Mouse (Mus musculus): ENCODE measurements at regions not wholly inside any gene's neighbourhood (a gene's known extent, or its start where the extent isn't known, plus 50 kb on each side); places are given as distances from the start of the nearest gene placed in this dataset.
"Not testable (repeated sequence)": the region's sequence is repeated elsewhere in the genome, so short reads cannot be mapped to it uniquely, and the experiment has no call there.

DNA sequence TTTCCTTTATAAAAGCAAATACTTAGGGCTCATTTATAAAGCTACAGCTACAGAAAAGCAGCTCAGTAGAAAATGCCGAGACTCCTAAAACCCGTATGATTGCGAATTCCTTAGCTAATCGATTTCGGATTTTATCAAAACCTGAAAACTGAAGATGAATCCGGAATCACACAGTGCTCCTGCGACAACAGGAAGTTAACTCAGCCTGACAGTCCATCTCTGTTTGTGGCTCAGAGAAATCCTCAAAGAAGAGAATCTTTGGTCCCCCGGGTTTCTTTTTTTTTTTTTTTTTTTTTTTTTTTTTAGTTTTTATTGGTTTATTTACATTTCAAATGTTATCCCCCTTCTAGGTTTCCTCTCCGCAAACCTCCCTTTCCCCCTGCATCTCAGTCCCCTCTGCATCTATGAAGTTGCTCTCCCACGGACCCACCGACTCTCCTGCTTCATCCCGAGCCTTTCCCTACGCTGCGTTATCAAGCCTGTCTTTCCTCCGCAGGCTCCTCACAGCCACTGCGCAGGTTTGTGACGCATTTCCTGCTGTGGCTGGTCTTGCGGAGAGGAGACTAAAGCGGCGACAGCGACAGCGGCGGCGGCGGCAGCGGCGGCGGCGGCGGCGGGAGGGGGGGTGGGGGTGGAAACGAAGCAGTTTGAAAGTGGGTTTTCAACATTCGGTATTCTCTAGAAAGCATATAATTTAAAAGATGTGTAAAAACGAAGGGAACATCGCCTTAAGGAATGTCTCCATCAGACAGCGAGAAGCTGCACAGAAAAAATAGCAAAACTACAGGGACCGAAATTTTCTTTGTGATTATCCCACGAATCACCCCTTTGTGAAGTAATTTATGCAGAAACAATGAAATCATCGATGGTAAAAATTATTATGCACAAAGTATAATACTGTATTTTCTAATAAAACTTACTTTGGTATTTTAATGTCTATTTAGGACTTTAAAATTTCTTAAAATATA is 352.3 kb upstream of the Snrpn start:
- H3K27me3 ChIP-seq (replicated peaks; ENCODE audit: control insufficient read depth, insufficient read depth, low read length); H3K9ac ChIP-seq (ENCODE audit: low read depth, low read length); H3K9me3 ChIP-seq (ENCODE audit: control insufficient read depth, low read length); H3K4me1 ChIP-seq (ENCODE audit: control insufficient read depth, insufficient read depth, low read length); H3K27ac ChIP-seq (ENCODE audit: low read length); H3K36me3 ChIP-seq (ENCODE audit: control insufficient read depth, insufficient read depth, low read length): not testable (repeated sequence)
- WGBS, result 11% methylated on average over 39 of the region's 39 CpGs
- ATAC-seq, result peak; percentile 97
- peak overlapping the region; percentile 37; the same call in 1 of the 2 replicates for H3K4me2 ChIP-seq (ENCODE audit: low read depth, low read length)
- peak overlapping the region; percentile 36 for H3K4me3 ChIP-seq (ENCODE audit: low read length)

DNA sequence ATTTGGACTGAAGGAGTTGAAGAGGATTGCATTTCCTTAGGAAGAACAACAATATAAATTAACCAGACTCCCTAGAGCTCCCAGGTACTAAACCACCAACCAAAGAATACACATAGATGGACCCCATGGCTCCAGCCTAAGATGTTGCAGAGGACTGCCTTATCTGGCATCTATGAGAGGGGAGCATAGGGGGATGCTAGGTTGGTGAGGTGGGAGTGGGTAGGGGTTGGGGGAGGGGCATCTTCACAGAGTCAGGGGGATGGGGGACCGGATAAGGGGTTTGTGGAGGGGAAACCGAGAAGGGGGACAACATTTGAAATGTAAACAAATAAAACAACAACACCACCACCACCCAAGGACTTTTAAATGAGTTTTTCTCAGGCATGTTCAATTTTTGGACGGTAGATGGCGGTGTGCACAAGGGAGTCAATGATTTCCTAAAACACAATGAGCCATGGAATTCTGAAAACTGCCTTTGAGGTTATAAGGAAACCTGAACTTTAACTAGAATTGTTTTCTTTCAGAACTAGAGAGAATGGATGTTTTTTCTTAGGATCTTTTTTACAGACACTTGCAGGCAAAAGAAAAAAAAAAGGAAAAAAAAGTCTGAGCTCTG is 347.9 kb upstream of the Snrpn start:
- WGBS, result 3% methylated on average over 4 of the region's 4 CpGs
- H3K4me3 ChIP-seq (ENCODE audit: low read length); ATAC-seq; H3K4me2 ChIP-seq (ENCODE audit: low read depth, low read length); H3K9me3 ChIP-seq (ENCODE audit: control insufficient read depth, low read length); H3K27me3 ChIP-seq (replicated peaks; ENCODE audit: control insufficient read depth, insufficient read depth, low read length); H3K27ac ChIP-seq (ENCODE audit: low read length); H3K36me3 ChIP-seq (ENCODE audit: control insufficient read depth, insufficient read depth, low read length); H3K4me1 ChIP-seq (ENCODE audit: control insufficient read depth, insufficient read depth, low read length); H3K9ac ChIP-seq (ENCODE audit: low read depth, low read length): not testable (repeated sequence)

DNA sequence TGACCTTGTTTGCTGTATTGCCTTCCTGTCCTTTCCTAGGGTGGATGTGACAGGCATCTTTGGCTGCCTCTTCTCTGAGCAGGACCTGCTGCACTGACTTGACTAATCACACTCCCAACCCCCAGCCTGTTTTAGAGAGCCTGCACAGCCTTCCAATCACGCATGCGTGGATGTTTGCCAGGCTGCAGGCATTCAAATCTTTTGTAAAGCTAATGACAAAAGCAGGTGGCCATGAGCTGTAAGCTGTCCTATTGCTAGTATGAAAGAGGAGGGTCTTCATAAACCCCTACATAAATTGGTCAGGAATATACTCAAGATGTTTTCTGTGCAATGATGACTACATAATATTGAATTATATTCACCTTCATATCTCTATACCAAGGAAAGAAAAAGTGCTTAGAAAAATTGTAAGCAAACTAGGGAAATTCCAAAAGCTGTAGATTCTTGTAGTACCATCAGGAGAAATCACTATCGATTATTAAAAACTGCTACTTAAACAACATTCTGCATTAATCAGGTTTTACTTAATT is 310.1 kb upstream of the Snrpn start:
- H3K36me3 ChIP-seq (ENCODE audit: control insufficient read depth, insufficient read depth, low read length); H3K9ac ChIP-seq (ENCODE audit: low read depth, low read length); H3K27ac ChIP-seq (ENCODE audit: low read length); H3K9me3 ChIP-seq (ENCODE audit: control insufficient read depth, low read length); ATAC-seq; H3K27me3 ChIP-seq (replicated peaks; ENCODE audit: control insufficient read depth, insufficient read depth, low read length); H3K4me3 ChIP-seq (ENCODE audit: low read length); H3K4me1 ChIP-seq (ENCODE audit: control insufficient read depth, insufficient read depth, low read length); H3K4me2 ChIP-seq (ENCODE audit: low read depth, low read length): not testable (repeated sequence)
- 60% methylated on average over 3 of the region's 3 CpGs for WGBS

DNA sequence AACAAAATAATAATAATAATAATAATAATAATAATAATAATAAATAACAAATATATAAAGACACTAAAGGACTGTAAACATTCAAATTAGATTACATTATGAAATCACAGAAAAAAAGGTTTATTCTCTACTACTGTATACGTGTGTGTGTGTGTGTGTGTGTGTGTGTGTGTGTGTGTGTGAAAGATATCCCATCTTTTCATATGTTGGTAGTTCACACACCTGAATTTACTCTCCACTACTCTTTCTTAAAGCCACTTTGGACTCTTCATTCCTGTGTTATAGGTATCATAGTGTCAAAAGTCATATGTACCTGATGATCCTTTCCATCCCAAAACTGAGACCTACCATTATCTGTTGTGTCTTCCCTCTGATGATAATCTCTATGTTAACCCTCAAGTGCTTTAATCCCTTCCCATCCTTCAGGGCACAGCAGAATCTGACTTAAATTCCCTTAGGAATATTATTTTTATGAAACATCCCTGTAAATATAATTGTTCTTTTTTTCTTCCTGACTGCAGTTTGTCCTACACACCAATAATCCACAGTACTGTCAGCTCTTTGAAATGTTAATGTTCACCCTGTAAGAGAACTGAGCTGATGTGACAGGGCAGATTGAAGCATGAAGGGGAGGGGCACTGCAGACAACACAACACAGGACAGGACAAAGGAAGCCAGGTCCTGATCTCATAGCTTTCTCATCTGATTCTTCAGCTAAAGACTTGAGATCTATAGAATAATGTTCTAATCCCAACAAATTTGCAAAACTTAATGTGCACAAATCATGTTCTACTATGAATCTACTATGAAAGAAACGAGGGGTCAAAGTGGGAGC is 309.4 kb upstream of the Snrpn start:
- H3K27me3 ChIP-seq (replicated peaks; ENCODE audit: control insufficient read depth, insufficient read depth, low read length); H3K27ac ChIP-seq (ENCODE audit: low read length); H3K4me2 ChIP-seq (ENCODE audit: low read depth, low read length); H3K36me3 ChIP-seq (ENCODE audit: control insufficient read depth, insufficient read depth, low read length); H3K9ac ChIP-seq (ENCODE audit: low read depth, low read length); ATAC-seq; H3K9me3 ChIP-seq (ENCODE audit: control insufficient read depth, low read length); H3K4me1 ChIP-seq (ENCODE audit: control insufficient read depth, insufficient read depth, low read length); H3K4me3 ChIP-seq (ENCODE audit: low read length): not testable (repeated sequence)
- WGBS, result 42% methylated on average over 2 of the region's 2 CpGs

DNA sequence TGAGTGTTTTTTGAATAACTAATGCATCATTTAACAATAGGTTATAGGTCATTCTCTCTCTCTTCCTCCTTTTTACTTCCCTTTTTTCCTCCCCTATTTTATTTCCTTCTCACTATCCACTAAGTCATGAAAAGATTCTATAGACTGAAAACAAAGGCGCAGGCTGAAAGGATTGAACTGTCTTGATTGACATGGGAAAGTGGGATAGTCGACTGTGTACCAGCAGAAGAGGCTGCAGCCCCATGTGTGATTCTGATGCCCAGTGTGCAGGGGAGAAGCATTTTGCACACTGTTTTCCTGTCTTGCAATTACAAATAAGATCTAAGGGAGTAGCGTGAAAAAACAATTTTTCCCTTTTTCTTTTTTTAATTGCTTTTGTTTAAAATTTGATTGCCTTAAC is 298.8 kb upstream of the Snrpn start:
- ATAC-seq, result no peak
- Histone ChIP-seq H3K27ac (ENCODE audit: low read length) (no peak overlapping the region), H3K4me2 (ENCODE audit: low read depth, low read length) (no peak overlapping the region), H3K9me3 (ENCODE audit: control insufficient read depth, low read length) (no peaks in the 10 kb centered on the region), H3K27me3 (replicated peaks; ENCODE audit: control insufficient read depth, insufficient read depth, low read length) (no peaks in the 10 kb centered on the region), H3K4me3 (ENCODE audit: low read length) (no peak overlapping the region), H3K9ac (ENCODE audit: low read depth, low read length) (no peak overlapping the region), H3K36me3 (ENCODE audit: control insufficient read depth, insufficient read depth, low read length) (no peaks in the 10 kb centered on the region), H3K4me1 (ENCODE audit: control insufficient read depth, insufficient read depth, low read length) (no peaks in the 10 kb centered on the region)
- 70% methylated on average over 3 of the region's 3 CpGs for WGBS

DNA sequence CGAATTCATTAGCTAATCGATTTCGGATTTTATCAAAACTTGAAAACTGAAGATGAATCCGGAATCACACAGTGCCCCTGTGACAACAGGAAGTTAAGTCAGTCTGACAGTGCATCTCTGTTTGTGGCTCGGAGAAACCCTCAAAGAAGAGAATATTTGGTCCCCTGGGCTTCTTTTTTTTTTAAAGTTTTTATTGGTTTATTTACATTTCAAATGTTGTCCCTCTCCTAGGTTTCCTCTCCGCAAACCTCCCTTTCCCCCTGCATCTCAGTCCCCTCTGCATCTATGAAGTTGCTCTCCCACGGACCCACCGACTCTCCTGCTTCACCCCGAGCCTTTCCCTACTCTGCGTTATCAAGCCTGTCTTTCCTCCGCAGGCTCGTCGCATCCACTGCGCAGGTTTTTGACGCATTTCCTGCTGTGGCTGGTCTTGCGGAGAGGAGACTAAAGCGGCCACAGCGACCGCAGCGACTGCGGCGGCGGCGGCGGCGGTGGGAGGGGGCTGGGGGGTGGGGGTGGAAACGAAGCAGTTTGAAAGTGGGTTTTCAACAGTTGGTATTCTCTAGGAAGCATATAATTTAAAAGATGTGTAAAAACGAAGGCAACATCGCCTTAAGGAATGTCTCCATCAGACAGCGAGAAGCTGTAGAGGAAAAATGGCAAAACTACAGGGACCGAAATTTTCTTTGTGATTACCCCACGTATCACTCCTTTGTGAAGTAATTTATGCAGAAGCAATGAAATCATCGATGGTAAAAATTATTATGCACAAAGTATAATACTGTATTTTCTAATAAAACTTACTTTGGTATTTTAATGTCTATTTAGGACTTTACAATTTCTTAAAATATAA is 251.2 kb upstream of the Snrpn start:
- not testable (repeated sequence) for H3K9me3 ChIP-seq (ENCODE audit: control insufficient read depth, low read length); H3K27ac ChIP-seq (ENCODE audit: low read length); H3K36me3 ChIP-seq (ENCODE audit: control insufficient read depth, insufficient read depth, low read length); H3K4me1 ChIP-seq (ENCODE audit: control insufficient read depth, insufficient read depth, low read length); H3K27me3 ChIP-seq (replicated peaks; ENCODE audit: control insufficient read depth, insufficient read depth, low read length); H3K9ac ChIP-seq (ENCODE audit: low read depth, low read length)
- Histone ChIP-seq H3K4me3 (ENCODE audit: low read length) (peak overlapping the region; percentile 40), H3K4me2 (ENCODE audit: low read depth, low read length) (peak overlapping the region; percentile 39)
- peak; percentile 94 for ATAC-seq
- WGBS, result 9% methylated on average over 33 of the region's 33 CpGs

DNA sequence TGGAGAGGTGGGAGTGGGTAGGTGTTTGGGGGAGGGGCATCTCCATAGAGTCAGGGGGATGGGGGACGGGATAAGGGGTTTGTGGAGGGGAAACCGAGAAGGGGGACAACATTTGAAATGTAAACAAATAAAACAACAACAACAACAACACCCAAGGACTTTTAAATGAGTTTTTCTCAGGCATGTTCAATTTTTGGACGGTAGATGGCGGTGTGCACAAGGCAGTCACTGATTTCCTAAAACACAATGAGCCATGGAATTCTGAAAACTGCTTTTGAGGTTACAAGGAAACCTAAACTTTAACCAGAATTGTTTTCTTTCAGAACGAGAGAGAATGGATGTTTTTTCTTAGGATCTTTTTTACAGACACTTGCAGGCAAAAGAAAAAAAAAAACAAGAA is 246.9 kb upstream of the Snrpn start:
- ATAC-seq; H3K9ac ChIP-seq (ENCODE audit: low read depth, low read length); H3K36me3 ChIP-seq (ENCODE audit: control insufficient read depth, insufficient read depth, low read length); H3K9me3 ChIP-seq (ENCODE audit: control insufficient read depth, low read length); H3K4me3 ChIP-seq (ENCODE audit: low read length); H3K4me1 ChIP-seq (ENCODE audit: control insufficient read depth, insufficient read depth, low read length); H3K4me2 ChIP-seq (ENCODE audit: low read depth, low read length); H3K27ac ChIP-seq (ENCODE audit: low read length); H3K27me3 ChIP-seq (replicated peaks; ENCODE audit: control insufficient read depth, insufficient read depth, low read length): not testable (repeated sequence)
- WGBS, result 4% methylated on average over 5 of the region's 5 CpGs

DNA sequence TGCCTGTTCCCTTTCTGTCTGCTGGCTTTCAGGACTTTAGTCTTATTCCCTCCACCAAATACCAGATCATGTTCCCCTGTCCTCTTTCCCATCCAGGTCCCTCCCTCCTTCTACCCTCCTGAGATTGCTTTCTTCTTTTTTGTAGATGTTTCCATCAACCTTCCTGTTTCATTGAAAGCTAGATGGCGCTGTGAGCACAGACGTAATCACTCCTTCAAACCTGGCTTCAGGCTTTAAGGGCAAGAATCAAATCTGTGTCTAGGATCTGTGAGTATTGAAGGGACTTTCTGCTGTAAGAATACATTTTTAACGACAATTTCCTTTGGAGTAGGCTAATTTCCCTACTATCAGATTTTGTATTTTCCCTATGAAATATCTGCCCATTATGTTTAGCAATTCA is 234.0 kb upstream of the Snrpn start:
- H3K27ac ChIP-seq (ENCODE audit: low read length); H3K9ac ChIP-seq (ENCODE audit: low read depth, low read length); H3K9me3 ChIP-seq (ENCODE audit: control insufficient read depth, low read length); H3K4me1 ChIP-seq (ENCODE audit: control insufficient read depth, insufficient read depth, low read length); H3K27me3 ChIP-seq (replicated peaks; ENCODE audit: control insufficient read depth, insufficient read depth, low read length); H3K36me3 ChIP-seq (ENCODE audit: control insufficient read depth, insufficient read depth, low read length); H3K4me2 ChIP-seq (ENCODE audit: low read depth, low read length); H3K4me3 ChIP-seq (ENCODE audit: low read length); ATAC-seq: not testable (repeated sequence)
- WGBS, result 17% methylated on average over 3 of the region's 3 CpGs

Data from intestine, embryonic 16.5 days (tissue).